Comparison of ENCODE assay signal across 12 mouse cellular contexts in the genomic region with DNA sequence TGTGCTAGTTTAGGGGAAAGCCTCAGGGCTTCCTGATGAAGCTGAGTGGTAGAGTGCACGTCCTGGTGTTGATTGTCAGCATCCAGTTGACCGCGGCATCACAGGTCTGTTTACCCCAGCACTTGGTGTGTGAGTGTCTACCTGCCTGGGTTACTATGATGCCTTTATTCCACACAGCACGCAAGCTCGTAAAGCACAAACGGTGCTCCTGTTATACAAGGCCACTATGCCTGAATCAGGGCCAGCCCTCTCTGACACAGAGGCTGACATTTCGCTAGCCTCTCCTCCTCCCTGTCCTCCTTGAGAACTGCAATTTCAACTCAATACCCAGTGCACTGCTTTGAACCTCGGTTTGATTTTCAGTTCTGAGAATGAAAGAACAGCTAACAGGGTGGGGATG. TPM values are rescaled to one million over a fixed set of nuclear protein-coding genes. Genes with fewer than 3 reads are reported as not detected.
DNase-seq lines count a peak whose midpoint lies in the region; ATAC-seq and TF ChIP-seq lines count a peak whose summit lies in the region.
"Had no signal": no experiment of that assay in that cellular context is flagged by ENCODE, and none has a peak within 500 bp of the region (broad histone marks: within the 10 kb centered on the region; RNA-seq: fewer than 3 reads in every experiment).

No protein-coding gene starts in this region.

- H3K27ac ChIP-seq in heart, adult 2 months, result no peak overlapping the region
- 0 out of 2 replicates have a peak overlapping the region, but pooled peaks have one; percentile 20 for H3K27ac ChIP-seq in neural tube, embryonic 11.5 days (ENCODE audit: low read depth, low read length)
- H3K27ac ChIP-seq in brown adipose tissue, adult 24 weeks (replicated peaks; ENCODE audit: low read depth, low read length), result 0 out of 2 replicates have a peak overlapping the region, but pooled peaks have one; percentile 8
- H3K27ac ChIP-seq in olfactory bulb, adult 2 months (ENCODE audit: insufficient read depth, low read depth, low read length), result peak overlapping the region; percentile 12; the same call in 1 of the 2 replicates
- H3K27ac ChIP-seq: limb, embryonic 15.5 days had no signal

- no peaks in the 10 kb centered on the region; the same call in 1 of the 2 replicates for H3K27me3 ChIP-seq in heart, adult 2 months (ENCODE audit: control insufficient read depth, insufficient read depth, low read length)
- peaks cover 5% of the 10 kb centered on the region; the same call in 1 of the 2 replicates for H3K27me3 ChIP-seq in neural tube, embryonic 11.5 days (ENCODE audit: control insufficient read depth, insufficient read depth, low read length)

- WGBS in heart, adult 2 months, result 64% methylated on average over 8 of the region's 8 CpGs
- WGBS in neural tube, embryonic 11.5 days, result 80% methylated on average over 8 of the region's 8 CpGs
- WGBS in olfactory bulb, adult 2 months, result 48% methylated on average over 8 of the region's 8 CpGs

- 0 out of 2 replicates have a peak overlapping the region, but pooled peaks have one; percentile 31 for H3K9ac ChIP-seq in heart, adult 2 months (ENCODE audit: low read depth, low read length)
- no peak overlapping the region for H3K9ac ChIP-seq in neural tube, embryonic 11.5 days (ENCODE audit: low read length)
- H3K9ac ChIP-seq: limb, embryonic 15.5 days had no signal

- TF ChIP-seq CTCF in heart, adult 2 months (IDR thresholded peaks at IDR 0.05), result no peak
- TF ChIP-seq CTCF in olfactory bulb, adult 2 months (IDR thresholded peaks at IDR 0.05; ENCODE audit: insufficient read depth, low read depth, low read length), result no peak

- no peak for DNase-seq in heart, adult 2 months
- no peak for DNase-seq in heart, postnatal 10 days
- no peak for DNase-seq in neural tube, embryonic 11.5 days (ENCODE audit: low spot score)
- DNase-seq in neural tube, embryonic 10.5 days (ENCODE audit: extremely low spot score, low spot score), result no peak
- no peak for DNase-seq in urinary bladder, postnatal 14 days (ENCODE audit: low spot score)
- DNase-seq: embryo, embryonic 11 days; thymus, postnatal 25 days had no signal

- peaks cover 12% of the 10 kb centered on the region for H3K4me1 ChIP-seq in heart, adult 2 months (ENCODE audit: control insufficient read depth, insufficient read depth, low read length)
- peaks cover 10% of the 10 kb centered on the region; the same call in 1 of the 2 replicates for H3K4me1 ChIP-seq in neural tube, embryonic 11.5 days (ENCODE audit: control insufficient read depth, insufficient read depth, low read length)
- H3K4me1 ChIP-seq in brown adipose tissue, adult 24 weeks (ENCODE audit: control insufficient read depth, insufficient read depth, insufficient read length, low read length), result peaks cover 14% of the 10 kb centered on the region; the same call in 1 of the 2 replicates
- peaks cover 26% of the 10 kb centered on the region for H3K4me1 ChIP-seq in olfactory bulb, adult 2 months (ENCODE audit: control insufficient read depth, insufficient read depth, low read length)

- H3K9me3 ChIP-seq in neural tube, embryonic 11.5 days (ENCODE audit: control insufficient read depth, low read length), result no peaks in the 10 kb centered on the region
- H3K9me3 ChIP-seq: limb, embryonic 15.5 days had no signal

- no peak for TF ChIP-seq EP300 in heart, adult 2 months (IDR thresholded peaks at IDR 0.05; ENCODE audit: insufficient read depth, low read depth, low read length)

- H3K4me2 ChIP-seq in neural tube, embryonic 11.5 days (ENCODE audit: low read depth), result no peak overlapping the region
- H3K4me2 ChIP-seq: limb, embryonic 15.5 days had no signal

- no peak for TF ChIP-seq POLR2A in heart, adult 2 months (IDR thresholded peaks at IDR 0.05; ENCODE audit: insufficient read depth, low read depth, low read length)
- no peak for TF ChIP-seq POLR2A in olfactory bulb, adult 2 months (IDR thresholded peaks at IDR 0.05; ENCODE audit: insufficient read depth, low read depth, low read length)

- no peaks in the 10 kb centered on the region for H3K36me3 ChIP-seq in heart, adult 2 months (ENCODE audit: control insufficient read depth, insufficient read depth, low read length)
- no peaks in the 10 kb centered on the region for H3K36me3 ChIP-seq in neural tube, embryonic 11.5 days (ENCODE audit: control insufficient read depth, insufficient read depth, low read length)
- H3K36me3 ChIP-seq: limb, embryonic 15.5 days had no signal

- intact Hi-C loops in heart, adult 2 months (cut with DNase I), result no loop called here
- intact Hi-C loops in heart, postnatal 10 days (cut with DNase I), result no loop called here

- no peak overlapping the region for H3K4me3 ChIP-seq in heart, adult 2 months
- no peak overlapping the region for H3K4me3 ChIP-seq in neural tube, embryonic 11.5 days (ENCODE audit: low read depth, low read length)
- no peak overlapping the region for H3K4me3 ChIP-seq in brown adipose tissue, adult 24 weeks (ENCODE audit: insufficient read depth, low read depth, low read length)
- H3K4me3 ChIP-seq in olfactory bulb, adult 2 months (ENCODE audit: insufficient read depth, low read depth, low read length), result no peak overlapping the region
- H3K4me3 ChIP-seq: limb, embryonic 15.5 days had no signal

- peaks cover 8% of the 10 kb centered on the region for H3K79me2 ChIP-seq in heart, adult 2 months (replicated peaks; ENCODE audit: control insufficient read depth, insufficient read depth, low read length)

- no peak for ATAC-seq in neural tube, embryonic 11.5 days (ENCODE audit: insufficient read depth, low FRiP score, low TSS enrichment)
- ATAC-seq in cerebellum, adult (ENCODE audit: insufficient number of reproducible peaks, low FRiP score, low TSS enrichment), result no peak

RNA-seq across cellular contexts. Expression of gene Gm5475, which starts 2.6 kb away (rescaled TPM):
- not detected for total RNA-seq in heart, adult 2 months (2021)
- not detected in 2 replicates for polyA plus RNA-seq in heart, adult 2 months (2012; rRNA removed)
- total RNA-seq in heart, postnatal 10 days (2021), result not detected
- 0.08 TPM in 1 of 2 replicates, not detected in the other for polyA plus RNA-seq in neural tube, embryonic 11.5 days (2014; fragmentation: Nextera tagmentation; extraction: Ambion mirVana)
- polyA plus RNA-seq in brown adipose tissue, adult 24 weeks (2012; ENCODE audit: insufficient read depth, insufficient read length, missing spikeins), result not detected in 2 replicates
- polyA plus RNA-seq in olfactory bulb, adult 2 months (2012; ENCODE audit: insufficient read depth, insufficient read length, low replicate concordance, missing spikeins), result not detected in 2 replicates
- total RNA-seq: hematopoietic stem cell, adult 5-6 weeks had no signal

RNA-seq across cellular contexts. Expression of gene Slc11a2, which starts 5.6 kb away (rescaled TPM):
- 10 to 100 TPM; 38.9 to 43.7 TPM for total RNA-seq in heart, adult 2 months (2021)
- 24.4 and 45.6 TPM in 2 replicates for polyA plus RNA-seq in heart, adult 2 months (2012; rRNA removed)
- total RNA-seq in heart, postnatal 10 days (2021), result 10 to 100 TPM; 45.0 to 46.7 TPM
- polyA plus RNA-seq in neural tube, embryonic 11.5 days (2014; fragmentation: Nextera tagmentation; extraction: Ambion mirVana), result 18.2 and 21.6 TPM in 2 replicates
- polyA plus RNA-seq in brown adipose tissue, adult 24 weeks (2012; ENCODE audit: insufficient read depth, insufficient read length, missing spikeins), result 14.2 and 24.7 TPM in 2 replicates
- not detected in 2 replicates for polyA plus RNA-seq in olfactory bulb, adult 2 months (2012; ENCODE audit: insufficient read depth, insufficient read length, low replicate concordance, missing spikeins)

RNA-seq across cellular contexts. Expression of gene Letmd1, which starts 49.5 kb away (rescaled TPM):
- 10 to 100 TPM; 13.0 to 13.1 TPM for total RNA-seq in heart, adult 2 months (2021)
- polyA plus RNA-seq in heart, adult 2 months (2012; rRNA removed), result 31.2 and 32.3 TPM in 2 replicates
- 10 to 100 TPM; 22.3 to 44.6 TPM for total RNA-seq in heart, postnatal 10 days (2021)
- polyA plus RNA-seq in neural tube, embryonic 11.5 days (2014; fragmentation: Nextera tagmentation; extraction: Ambion mirVana), result 47.3 and 51.1 TPM in 2 replicates
- polyA plus RNA-seq in brown adipose tissue, adult 24 weeks (2012; ENCODE audit: insufficient read depth, insufficient read length, missing spikeins), result 589 and 634 TPM in 2 replicates
- polyA plus RNA-seq in olfactory bulb, adult 2 months (2012; ENCODE audit: insufficient read depth, insufficient read length, low replicate concordance, missing spikeins), result not detected in 2 replicates

RNA-seq across cellular contexts. Expression of gene Higd1c, which starts 55.0 kb away (rescaled TPM):
- not detected for total RNA-seq in heart, adult 2 months (2021)
- polyA plus RNA-seq in heart, adult 2 months (2012; rRNA removed), result not detected in 2 replicates
- not detected for total RNA-seq in heart, postnatal 10 days (2021)
- not detected in 2 replicates for polyA plus RNA-seq in neural tube, embryonic 11.5 days (2014; fragmentation: Nextera tagmentation; extraction: Ambion mirVana)
- not detected in 2 replicates for polyA plus RNA-seq in brown adipose tissue, adult 24 weeks (2012; ENCODE audit: insufficient read depth, insufficient read length, missing spikeins)
- not detected in 2 replicates for polyA plus RNA-seq in olfactory bulb, adult 2 months (2012; ENCODE audit: insufficient read depth, insufficient read length, low replicate concordance, missing spikeins)
- total RNA-seq: hematopoietic stem cell, adult 5-6 weeks had no signal
- polyA plus RNA-seq: limb, embryonic 15.5 days had no signal
